Mouse (Mus musculus): Measurements from ENCODE around the gene Mb. TPM values are rescaled to one million over a fixed set of nuclear protein-coding genes. Genes with fewer than 3 reads are reported as not detected.
"Not testable (repeated sequence)": the region's sequence is repeated elsewhere in the genome, so short reads cannot be mapped to it uniquely, and the experiment has no call there.

The Mb gene
- polyA plus RNA-seq, 1 experiment: not detected

- Histone ChIP-seq H3K4me3 (replicated peaks) (no peak overlapping the region), H3K36me3 (replicated peaks; ENCODE audit: low read length) (no peaks in the 10 kb centered on the region), H3K4me1 (no peaks in the 10 kb centered on the region), H3K27me3 (replicated peaks) (peaks cover 43% of the 10 kb centered on the region), H3K9me3 (peaks cover 7% of the 10 kb centered on the region)
- TF ChIP-seq GATA1 (IDR thresholded peaks at IDR 0.05; ENCODE audit: borderline replicate concordance, low read length): no peak
- TF ChIP-seq FLI1 (IDR thresholded peaks at IDR 0.05; ENCODE audit: low read length): no peak
Observed at GRCm38 (mm10) chr15:77068439-77068861, 18.0 kb upstream of the Mb start.

DNA sequence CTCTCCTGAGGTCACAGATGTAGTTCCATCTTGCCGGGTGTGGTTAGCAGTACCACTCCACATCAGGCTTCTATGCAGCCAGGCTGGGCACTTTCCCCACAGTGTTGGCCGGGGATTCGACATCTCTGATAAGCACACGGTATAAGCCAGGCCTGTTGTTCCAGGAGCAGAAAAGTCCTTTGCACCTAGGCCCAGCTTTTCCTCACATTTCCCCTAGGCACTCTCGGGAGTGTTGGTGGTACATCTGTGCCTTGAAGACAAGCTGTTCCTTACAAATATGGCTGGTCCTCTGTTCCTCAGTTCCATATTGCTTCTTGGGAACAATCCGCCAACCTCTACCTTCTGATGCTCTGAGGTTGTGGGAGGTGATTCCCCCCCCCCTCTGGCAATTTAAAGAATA lies 15.8 kb upstream of the Mb start:
- Histone ChIP-seq H3K36me3 (replicated peaks; ENCODE audit: low read length) (no peaks in the 10 kb centered on the region), H3K9me3 (peaks cover 20% of the 10 kb centered on the region), H3K27me3 (replicated peaks) (peaks cover 31% of the 10 kb centered on the region), H3K4me1 (no peaks in the 10 kb centered on the region), H3K4me3 (replicated peaks) (no peak overlapping the region)
- TF ChIP-seq FLI1 (IDR thresholded peaks at IDR 0.05; ENCODE audit: low read length) (no peak), GATA1 (IDR thresholded peaks at IDR 0.05; ENCODE audit: borderline replicate concordance, low read length) (no peak)

DNA sequence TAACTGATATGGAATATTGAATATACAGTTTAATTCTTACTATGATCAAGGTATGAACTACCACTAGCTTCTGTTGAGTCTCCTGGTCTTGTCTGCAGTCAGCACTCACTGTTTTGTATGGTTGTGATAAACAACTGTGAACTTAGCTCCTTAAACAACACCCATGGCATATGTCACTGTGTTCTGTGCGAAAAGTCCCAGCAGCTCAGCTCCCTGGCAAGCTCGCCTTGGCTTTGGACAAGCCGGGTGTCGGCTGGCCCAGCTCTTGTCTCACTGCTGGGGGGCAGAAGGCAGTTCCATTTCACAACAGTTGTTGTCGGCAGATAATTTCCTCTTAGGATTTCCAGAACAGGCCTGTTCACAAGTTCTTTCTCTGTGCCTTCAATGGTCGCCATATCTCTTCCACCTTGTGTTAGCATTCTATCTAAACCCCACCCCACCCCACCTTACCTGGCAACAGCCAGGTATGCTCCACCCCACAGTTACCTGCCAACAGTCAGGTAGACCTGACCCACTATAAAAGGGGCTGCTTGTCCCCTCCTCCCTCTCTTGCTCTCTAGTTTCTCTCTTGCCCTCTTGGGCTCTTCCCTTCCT lies 14.9 kb upstream of the Mb start:
- no peak overlapping the region for H3K4me3 ChIP-seq (replicated peaks)
- peaks cover 22% of the 10 kb centered on the region for H3K9me3 ChIP-seq
- H3K4me1 ChIP-seq: no peaks in the 10 kb centered on the region
- peaks cover 22% of the 10 kb centered on the region for H3K27me3 ChIP-seq (replicated peaks)
- no peaks in the 10 kb centered on the region for H3K36me3 ChIP-seq (replicated peaks; ENCODE audit: low read length)
- no peak for TF ChIP-seq FLI1 (IDR thresholded peaks at IDR 0.05; ENCODE audit: low read length)

GRCm38 (mm10) chr15:77062746-77063145 lies 12.3 kb upstream of the Mb start:
- H3K27me3 ChIP-seq (replicated peaks): peaks cover 7% of the 10 kb centered on the region
- no peaks in the 10 kb centered on the region for H3K36me3 ChIP-seq (replicated peaks; ENCODE audit: low read length)
- no peaks in the 10 kb centered on the region for H3K4me1 ChIP-seq
- peaks cover 24% of the 10 kb centered on the region for H3K9me3 ChIP-seq
- TF ChIP-seq GATA1 (IDR thresholded peaks at IDR 0.05; ENCODE audit: borderline replicate concordance, low read length) (no peak), FLI1 (IDR thresholded peaks at IDR 0.05; ENCODE audit: low read length) (no peak)
- no peak overlapping the region for H3K4me3 ChIP-seq (replicated peaks)

GRCm38 (mm10) chr15:77059416-77059815 lies 8.9 kb upstream of the Mb start:
- H3K4me3 ChIP-seq (replicated peaks); H3K4me1 ChIP-seq; H3K36me3 ChIP-seq (replicated peaks; ENCODE audit: low read length): not testable (repeated sequence)
- Histone ChIP-seq H3K9me3 (peaks cover 22% of the 10 kb centered on the region), H3K27me3 (replicated peaks) (peaks cover 18% of the 10 kb centered on the region)

DNA sequence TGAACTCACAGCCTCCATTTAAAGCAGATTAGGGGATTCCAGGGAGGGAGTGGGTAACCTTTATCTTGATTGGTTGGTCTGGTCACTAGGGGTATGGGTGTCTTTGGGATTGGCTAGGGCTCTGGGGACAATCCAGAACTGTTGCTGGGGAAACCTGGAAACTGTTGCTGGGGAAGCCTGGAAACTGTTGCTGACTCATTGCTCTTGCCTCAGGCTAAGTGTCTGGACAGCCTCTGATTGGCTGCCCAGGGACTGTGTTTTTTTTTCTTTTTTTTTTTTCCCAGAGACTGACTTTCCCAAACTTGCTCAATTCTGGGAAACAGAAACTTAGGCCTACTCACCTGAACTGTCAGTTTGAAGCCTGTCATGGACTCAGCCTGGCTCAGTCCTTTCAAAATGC lies 8.1 kb upstream of the Mb start:
- Histone ChIP-seq H3K4me1 (no peaks in the 10 kb centered on the region), H3K27me3 (replicated peaks) (peaks cover 24% of the 10 kb centered on the region), H3K36me3 (replicated peaks; ENCODE audit: low read length) (no peaks in the 10 kb centered on the region), H3K4me3 (replicated peaks) (no peak overlapping the region), H3K9me3 (peaks cover 16% of the 10 kb centered on the region)
- TF ChIP-seq FLI1 (IDR thresholded peaks at IDR 0.05; ENCODE audit: low read length): no peak
- TF ChIP-seq GATA1 (IDR thresholded peaks at IDR 0.05; ENCODE audit: borderline replicate concordance, low read length): no peak

DNA sequence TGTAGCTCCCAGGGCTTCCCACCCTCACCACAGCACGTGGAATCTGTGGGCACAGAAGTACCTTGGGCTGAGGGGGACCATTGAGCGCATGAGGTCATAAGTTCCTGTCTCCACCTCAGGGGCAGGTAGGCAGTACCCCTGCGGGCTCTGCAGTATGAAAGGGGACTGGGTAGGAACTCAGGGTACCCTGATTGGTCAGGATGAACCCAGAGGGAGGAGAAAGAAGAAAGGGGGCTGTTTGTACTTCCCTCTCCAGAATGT lies 6.3 kb upstream of the Mb start:
- H3K36me3 ChIP-seq (replicated peaks; ENCODE audit: low read length): no peaks in the 10 kb centered on the region
- no peaks in the 10 kb centered on the region for H3K4me1 ChIP-seq
- no peak for TF ChIP-seq GATA1 (IDR thresholded peaks at IDR 0.05; ENCODE audit: borderline replicate concordance, low read length)
- no peak for TF ChIP-seq FLI1 (IDR thresholded peaks at IDR 0.05; ENCODE audit: low read length)
- peaks cover 6% of the 10 kb centered on the region; the same call in 1 of the 2 replicates for H3K9me3 ChIP-seq
- no peak overlapping the region for H3K4me3 ChIP-seq (replicated peaks)
- H3K27me3 ChIP-seq (replicated peaks): peaks cover 30% of the 10 kb centered on the region

DNA sequence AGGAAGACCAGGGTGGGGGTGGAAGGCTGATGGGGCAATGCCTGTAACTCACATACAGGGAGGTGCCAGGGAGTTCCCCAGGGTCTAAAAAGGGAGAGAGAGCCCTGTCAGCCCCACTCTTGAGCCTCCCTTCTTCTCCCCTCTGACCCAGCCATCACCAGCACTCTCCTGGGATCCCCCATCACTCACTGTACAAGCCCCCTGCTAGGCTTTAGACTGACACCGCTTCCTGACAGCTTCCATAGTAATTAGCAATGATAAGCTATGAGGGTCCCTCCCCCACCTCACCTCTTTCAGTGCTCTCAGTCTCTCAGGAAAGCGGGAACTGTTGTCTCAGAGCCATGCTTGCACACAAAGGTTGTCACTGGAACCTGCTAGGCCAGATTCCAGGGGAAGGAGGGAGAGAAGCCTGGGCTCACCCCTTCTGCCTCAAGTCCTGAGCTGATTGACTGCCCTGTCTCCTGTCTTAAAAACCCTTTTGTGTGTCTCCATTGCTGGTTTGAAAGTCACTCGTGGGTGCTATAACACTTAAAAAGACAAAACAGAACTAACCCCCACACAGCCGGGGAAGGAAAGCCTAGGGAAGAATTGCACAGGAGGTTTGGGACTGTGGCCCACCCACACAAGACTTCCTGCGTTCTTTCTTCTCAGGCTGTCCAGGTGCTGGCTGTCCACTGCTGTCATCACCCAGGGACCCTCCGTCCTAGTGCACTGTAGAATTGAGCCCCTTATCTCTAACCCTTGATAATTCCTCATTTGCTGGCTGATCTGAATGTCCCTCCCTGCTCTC lies 5.7 kb upstream of the Mb start:
- Histone ChIP-seq H3K27me3 (replicated peaks) (peaks cover 30% of the 10 kb centered on the region), H3K9me3 (peaks cover 3% of the 10 kb centered on the region; the same call in 1 of the 2 replicates), H3K4me1 (no peaks in the 10 kb centered on the region), H3K36me3 (replicated peaks; ENCODE audit: low read length) (no peaks in the 10 kb centered on the region), H3K4me3 (replicated peaks) (no peak overlapping the region)
- no peak for TF ChIP-seq GATA1 (IDR thresholded peaks at IDR 0.05; ENCODE audit: borderline replicate concordance, low read length)
- TF ChIP-seq FLI1 (IDR thresholded peaks at IDR 0.05; ENCODE audit: low read length): no peak

DNA sequence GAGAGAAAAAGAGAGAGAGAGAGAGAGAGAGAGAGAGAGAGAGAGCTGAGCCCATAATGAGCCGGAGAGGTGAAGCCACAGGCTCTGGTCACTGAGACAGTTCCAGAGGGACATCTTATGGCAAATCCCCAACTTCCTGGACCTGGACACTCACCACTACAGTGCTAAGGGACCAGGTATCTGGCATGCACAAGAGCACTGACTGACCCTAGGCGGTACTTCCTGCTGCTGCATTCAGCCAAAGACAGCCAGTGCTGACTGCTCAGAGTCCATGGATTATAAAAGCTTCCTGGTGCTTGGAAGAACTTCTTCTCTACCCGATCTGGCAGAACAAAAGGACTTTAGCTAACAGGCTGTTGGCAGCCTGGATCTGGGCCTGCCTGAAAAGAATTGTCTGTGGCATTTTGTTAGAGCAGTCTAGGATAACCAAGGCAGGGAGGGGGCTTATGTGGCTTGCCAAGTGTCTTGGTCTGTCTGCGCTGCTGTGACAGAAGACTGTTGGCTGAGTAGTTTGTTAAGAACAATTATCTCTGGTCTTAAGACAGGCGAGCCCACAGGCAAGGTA lies 4.2 kb upstream of the Mb start:
- Histone ChIP-seq H3K9me3 (no peaks in the 10 kb centered on the region), H3K4me1 (no peaks in the 10 kb centered on the region), H3K27me3 (replicated peaks) (peaks cover 36% of the 10 kb centered on the region), H3K4me3 (replicated peaks) (no peak overlapping the region), H3K36me3 (replicated peaks; ENCODE audit: low read length) (no peaks in the 10 kb centered on the region)
- TF ChIP-seq FLI1 (IDR thresholded peaks at IDR 0.05; ENCODE audit: low read length) (no peak), GATA1 (IDR thresholded peaks at IDR 0.05; ENCODE audit: borderline replicate concordance, low read length) (no peak)

- H3K36me3 ChIP-seq (replicated peaks; ENCODE audit: low read length): no peaks in the 10 kb centered on the region
- no peaks in the 10 kb centered on the region for H3K9me3 ChIP-seq
- H3K4me1 ChIP-seq: no peaks in the 10 kb centered on the region
- no peak overlapping the region for H3K4me3 ChIP-seq (replicated peaks)
- H3K27me3 ChIP-seq (replicated peaks): peaks cover 50% of the 10 kb centered on the region
- TF ChIP-seq GATA1 (IDR thresholded peaks at IDR 0.05; ENCODE audit: borderline replicate concordance, low read length) (no peak), FLI1 (IDR thresholded peaks at IDR 0.05; ENCODE audit: low read length) (no peak)
Observed at GRCm38 (mm10) chr15:77053021-77053420, 2.6 kb upstream of the Mb start.

Data from megakaryocyte, embryonic 14.5 days (primary cell).